Mouse (Mus musculus) lung, adult 18-20 months (tissue): ENCODE data around the gene Gm32687.
"Not testable (repeated sequence)": the region's sequence is repeated elsewhere in the genome, so short reads cannot be mapped to it uniquely, and the experiment has no call there.

Experiments
- DNase-seq, 2 experiments: peaks; one replicate each; pipeline ENCODE4 v3.0.0; 2022; ENCODE audit warnings: mixed read lengths in 2 of 2

Gm32687 gene

GRCm38 (mm10) chr10:81863409-81864407 lies at the start of gene Gm32687:
TSS of gene Gm32687 (plus strand) at chr10:81863934.
- peak in 1 of 2 experiments; percentile 2 for DNase-seq

GRCm38 (mm10) chr10:81846219-81846618 lies 17.5 kb upstream of the Gm32687 start:
- DNase-seq = not testable (repeated sequence)

GRCm38 (mm10) chr10:81929842-81930743 lies 66.4 kb downstream of the Gm32687 start, which contains the start of gene Zfp781:
TSS of gene Zfp781 (minus strand) at chr10:81930480.
- not testable (repeated sequence) for DNase-seq
